Mouse (Mus musculus) neural tube, embryonic 14.5 days (tissue): ENCODE measurements around the gene Clcf1. TPM values are rescaled to one million over a fixed set of nuclear protein-coding genes. Genes with fewer than 3 reads are reported as not detected.
A peak's percentile ranks its signal among the peaks of the same experiment; 100 is the strongest.

Source experiments
- ATAC-seq: fragments of 200-750 bp; cut with Nextera tagmentation; 2 replicates; pipeline ENCODE4 v1.8.0; 2017; ENCODE audit warnings: low read depth, mild to moderate bottlenecking, moderate TSS enrichment, moderate library complexity
- H3K27ac ChIP-seq: fragments of 300-500 bp; sonication (generic); 2 replicates; pipeline ENCODE4 v1.5.1; 2014; ENCODE audit warnings: low read depth, mild to moderate bottlenecking, control low read depth, low read length, moderate library complexity, mixed read lengths
- H3K27me3 ChIP-seq: fragments of 300-500 bp; sonication (generic); 2 replicates; pipeline ENCODE4 v1.6.1; 2014; ENCODE audit warnings: low read length; ENCODE audit not compliant: control insufficient read depth, insufficient read depth
- H3K36me3 ChIP-seq: fragments of 300-500 bp; sonication (generic); 2 replicates; pipeline ENCODE4 v1.6.1; 2014; ENCODE audit warnings: low read length, mixed read lengths; ENCODE audit not compliant: control insufficient read depth, insufficient read depth
- H3K4me1 ChIP-seq: fragments of 300-500 bp; sonication (generic); 2 replicates; pipeline ENCODE4 v1.6.1; 2014; ENCODE audit warnings: low read length; ENCODE audit not compliant: control insufficient read depth, insufficient read depth
- H3K4me2 ChIP-seq: fragments of 300-500 bp; sonication (generic); 2 replicates; pipeline ENCODE4 v1.6.1; 2014; ENCODE audit warnings: mild to moderate bottlenecking, low read depth, low read length, control low read depth
- H3K4me3 ChIP-seq: fragments of 300-500 bp; sonication (generic); 2 replicates; pipeline ENCODE4 v1.5.1; 2014; ENCODE audit warnings: low read depth, low read length, control low read depth, mixed read lengths
- H3K9ac ChIP-seq: fragments of 300-500 bp; sonication (generic); replicated peaks from 2 replicates; pipeline ENCODE4 v1.6.1; 2014; ENCODE audit warnings: low read depth, mild to moderate bottlenecking, control low read depth, low read length, mixed read lengths
- H3K9me3 ChIP-seq: fragments of 300-500 bp; sonication (generic); 2 replicates; pipeline ENCODE4 v1.6.1; 2016; ENCODE audit warnings: low read length; ENCODE audit not compliant: control insufficient read depth
- WGBS: fragments of 180-500 bp; shearing (Covaris S2); extraction: QIAGEN DNeasy Blood & Tissue Kit; methylation state at CpG from one replicate; pipeline ENCODE4 v1.1.7; 2014; 5-methylcytosine and 5-hydroxymethylcytosine counted together
- polyA plus RNA-seq: library from polyadenylated mRNA; unstranded; fragments of >200 nt; fragmentation: Nextera tagmentation; extraction: Ambion mirVana; gene quantifications from 2 replicates; pipeline ENCODE4 v1.2.1, GENCODE M21; 2014

Clcf1 gene
- polyA plus RNA-seq, 1 experiment from 2014 or later: 0.78 TPM

DNA sequence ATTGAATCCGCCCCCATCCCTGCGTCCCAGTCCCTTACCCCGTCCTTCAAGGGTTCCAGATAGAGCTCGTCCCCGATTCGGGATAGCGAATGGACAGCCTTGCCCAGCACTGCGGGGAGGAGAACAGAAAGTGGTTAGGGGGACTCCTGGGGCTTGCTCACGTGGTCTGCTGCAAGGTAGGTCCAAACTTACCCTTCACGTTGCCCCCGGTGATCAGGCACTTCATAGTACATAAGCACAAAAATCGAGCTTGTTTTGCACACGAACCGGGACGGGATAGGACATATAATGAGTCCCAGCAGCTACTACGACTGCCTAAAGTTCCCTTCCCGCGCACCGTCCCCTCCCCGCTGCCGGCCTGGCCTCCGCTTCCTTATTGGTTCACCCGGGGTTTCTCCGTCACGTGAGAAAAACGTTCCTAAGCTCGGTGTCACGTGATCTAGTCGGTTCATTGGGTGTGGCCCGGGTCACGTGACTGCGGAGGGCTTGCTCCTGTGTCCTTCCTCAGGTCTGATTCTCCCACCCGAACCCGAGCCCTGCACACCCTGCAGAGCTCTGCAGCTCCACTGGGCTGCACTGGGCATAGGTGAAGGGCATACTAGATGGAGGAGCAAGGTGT lies 12.6 kb upstream of the Clcf1 start, which contains the start of gene Rad9a:
TSS of gene Rad9a (minus strand) at position 372 of the 619 bp plus-strand sequence.
- Histone ChIP-seq H3K27ac (peak within 1 kb of the TSS; percentile 28; the same call in 1 of the 2 replicates), H3K4me1 (peaks cover 15% of the 10 kb centered on the region), H3K9me3 (no peaks in the 10 kb centered on the region), H3K36me3 (no peaks in the 10 kb centered on the region), H3K4me3 (peak within 1 kb of the TSS; percentile 57), H3K27me3 (no peaks in the 10 kb centered on the region), H3K4me2 (peak within 1 kb of the TSS; percentile 81), H3K9ac (peak within 1 kb of the TSS; percentile 59)
- peak; percentile 83 for ATAC-seq
- 0% methylated on average over 34 of the region's 34 CpGs for WGBS

DNA sequence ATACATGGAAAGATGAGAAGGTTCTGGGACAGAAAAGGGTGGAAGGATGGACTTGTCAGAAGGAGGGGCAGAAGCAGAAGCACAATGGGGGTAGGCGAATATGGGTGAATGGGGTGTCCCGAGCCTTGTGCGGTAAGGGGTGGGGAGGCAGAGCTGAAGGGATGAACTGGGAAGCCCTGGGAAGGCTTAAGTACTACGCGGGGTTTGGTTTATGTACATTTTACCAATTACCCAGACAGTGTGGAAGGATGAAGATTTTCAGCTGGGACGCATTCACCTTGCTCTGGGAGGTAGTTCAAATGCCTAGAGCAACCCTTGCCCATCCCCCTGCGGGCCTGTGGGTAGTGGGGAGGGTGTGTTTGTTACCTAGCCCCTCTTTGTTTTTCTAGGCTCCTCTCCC lies 11.9 kb upstream of the Clcf1 start:
- H3K36me3 ChIP-seq: no peaks in the 10 kb centered on the region
- 39% methylated on average over 7 of the region's 7 CpGs for WGBS
- no peak overlapping the region for H3K27ac ChIP-seq
- H3K9me3 ChIP-seq: no peaks in the 10 kb centered on the region
- peak overlapping the region; percentile 81 for H3K4me2 ChIP-seq
- H3K4me3 ChIP-seq: peak overlapping the region; percentile 57
- ATAC-seq: no peak
- H3K4me1 ChIP-seq: peaks cover 15% of the 10 kb centered on the region
- H3K9ac ChIP-seq: peak overlapping the region; percentile 59
- no peaks in the 10 kb centered on the region for H3K27me3 ChIP-seq

DNA sequence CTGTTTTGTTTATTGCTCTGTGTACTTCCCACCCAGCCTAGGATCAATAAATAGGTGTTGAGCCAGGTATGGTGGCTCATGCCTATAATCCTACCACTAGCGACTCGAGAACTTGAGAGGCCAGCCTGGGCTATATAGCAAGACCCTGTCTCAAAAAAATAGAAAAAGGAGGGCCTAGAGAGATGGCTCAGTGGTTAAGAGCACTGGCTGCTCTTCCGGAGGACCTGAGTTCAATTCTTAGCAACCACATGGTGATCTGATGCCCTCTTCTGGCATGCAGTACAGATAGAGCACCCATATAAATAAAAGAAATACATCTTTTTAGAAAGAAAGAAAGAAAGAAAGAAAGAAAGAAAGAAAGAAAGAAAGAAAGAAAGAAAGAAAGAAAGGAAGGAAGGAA lies 10.9 kb upstream of the Clcf1 start:
- no peaks in the 10 kb centered on the region for H3K27me3 ChIP-seq
- no peak overlapping the region for H3K27ac ChIP-seq
- no peak overlapping the region for H3K4me3 ChIP-seq
- no peaks in the 10 kb centered on the region for H3K9me3 ChIP-seq
- H3K36me3 ChIP-seq: no peaks in the 10 kb centered on the region
- no peak for ATAC-seq
- H3K4me1 ChIP-seq: peaks cover 15% of the 10 kb centered on the region
- H3K4me2 ChIP-seq: no peak overlapping the region
- H3K9ac ChIP-seq: no peak overlapping the region
- 69% methylated on average over 3 of the region's 3 CpGs for WGBS

DNA sequence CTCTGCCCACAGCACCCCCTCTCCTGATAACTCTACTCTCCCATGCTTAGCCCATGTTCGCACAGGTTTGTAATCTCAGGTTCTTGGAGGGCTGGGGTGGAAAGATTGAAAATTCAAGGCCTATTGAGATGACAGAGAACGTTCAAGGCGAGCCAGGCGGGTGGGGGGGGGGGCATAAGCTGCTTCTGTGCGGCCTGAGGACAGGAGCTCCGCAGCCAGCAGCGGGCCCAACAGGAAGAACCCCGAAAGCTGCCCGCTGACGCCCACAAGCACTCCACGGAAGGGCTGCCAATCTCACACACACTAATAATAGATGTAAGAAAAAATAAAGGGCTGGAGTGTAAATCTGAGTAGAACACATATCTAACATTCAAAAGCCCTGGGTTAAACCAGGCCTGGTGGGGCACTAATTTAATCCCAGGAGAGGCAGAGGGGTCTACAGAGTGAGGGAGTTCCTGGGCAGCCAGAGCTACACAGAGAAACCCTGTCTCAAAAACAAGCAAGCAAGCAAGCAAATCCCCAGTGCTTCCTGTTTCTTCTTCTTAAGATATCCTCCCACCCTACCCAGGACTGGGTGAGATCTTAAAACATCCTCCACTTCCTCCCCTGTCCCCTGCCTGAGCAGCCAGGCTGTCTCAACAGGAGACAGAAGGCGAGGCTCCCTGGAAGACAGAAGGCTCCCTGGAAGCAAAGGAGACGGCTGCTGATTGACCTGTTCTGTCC lies 10.3 kb upstream of the Clcf1 start:
- peaks cover 15% of the 10 kb centered on the region for H3K4me1 ChIP-seq
- no peak for ATAC-seq
- 74% methylated on average over 13 of the region's 13 CpGs for WGBS
- H3K4me3 ChIP-seq: no peak overlapping the region
- no peaks in the 10 kb centered on the region for H3K9me3 ChIP-seq
- no peak overlapping the region for H3K9ac ChIP-seq
- no peaks in the 10 kb centered on the region for H3K36me3 ChIP-seq
- H3K27ac ChIP-seq: no peak overlapping the region
- H3K4me2 ChIP-seq: no peak overlapping the region
- no peaks in the 10 kb centered on the region for H3K27me3 ChIP-seq

DNA sequence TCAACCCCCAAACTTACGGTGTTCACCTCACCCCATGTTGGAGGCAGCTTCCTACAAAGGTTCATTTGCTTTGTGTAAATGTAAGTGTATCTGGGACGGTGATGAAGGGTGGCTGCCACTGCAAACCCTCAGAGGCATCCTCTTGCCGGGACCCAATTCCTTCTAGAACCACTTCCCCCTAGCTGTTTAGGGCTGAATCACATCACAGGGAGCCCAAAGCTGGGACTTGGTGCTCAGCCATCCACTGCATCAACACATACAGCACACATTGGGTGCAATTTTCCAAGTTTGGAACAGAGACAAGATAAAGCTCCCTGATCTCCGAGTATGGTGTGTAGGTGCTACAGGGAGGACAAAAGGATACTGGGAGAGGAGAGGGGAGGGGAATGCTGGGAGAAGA lies 9.1 kb upstream of the Clcf1 start:
- Histone ChIP-seq H3K9me3 (no peaks in the 10 kb centered on the region), H3K27ac (no peak overlapping the region), H3K4me2 (no peak overlapping the region), H3K4me3 (no peak overlapping the region), H3K4me1 (peaks cover 15% of the 10 kb centered on the region), H3K9ac (no peak overlapping the region), H3K36me3 (no peaks in the 10 kb centered on the region), H3K27me3 (no peaks in the 10 kb centered on the region)
- no peak for ATAC-seq
- WGBS: 70% methylated on average over 3 of the region's 4 CpGs

DNA sequence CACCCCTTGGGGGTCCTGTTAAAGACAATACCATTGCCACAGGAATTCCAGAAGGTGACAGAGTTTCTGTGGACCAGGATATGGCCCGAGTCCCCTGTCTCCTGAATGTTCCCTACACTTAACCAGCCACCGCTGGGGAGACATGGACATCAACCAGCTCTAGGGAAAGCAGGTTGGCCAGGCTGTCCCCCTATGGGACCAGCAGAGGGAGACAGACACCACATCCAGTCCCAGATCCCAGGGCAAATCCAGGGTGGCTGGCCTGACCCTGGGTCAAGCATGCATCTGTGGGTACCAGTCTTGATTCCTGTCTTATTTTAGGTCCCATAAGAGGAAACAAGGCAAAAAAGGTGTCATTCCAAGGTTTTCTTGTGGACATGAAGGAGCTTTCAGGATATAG lies 7.1 kb upstream of the Clcf1 start:
- Histone ChIP-seq H3K9me3 (no peaks in the 10 kb centered on the region), H3K4me1 (peaks cover 5% of the 10 kb centered on the region; the same call in 1 of the 2 replicates), H3K27ac (no peak overlapping the region), H3K4me2 (no peak overlapping the region), H3K36me3 (no peaks in the 10 kb centered on the region), H3K9ac (no peak overlapping the region), H3K27me3 (no peaks in the 10 kb centered on the region), H3K4me3 (no peak overlapping the region)
- no peak for ATAC-seq
- WGBS: 3% methylated on average over 2 of the region's 2 CpGs

DNA sequence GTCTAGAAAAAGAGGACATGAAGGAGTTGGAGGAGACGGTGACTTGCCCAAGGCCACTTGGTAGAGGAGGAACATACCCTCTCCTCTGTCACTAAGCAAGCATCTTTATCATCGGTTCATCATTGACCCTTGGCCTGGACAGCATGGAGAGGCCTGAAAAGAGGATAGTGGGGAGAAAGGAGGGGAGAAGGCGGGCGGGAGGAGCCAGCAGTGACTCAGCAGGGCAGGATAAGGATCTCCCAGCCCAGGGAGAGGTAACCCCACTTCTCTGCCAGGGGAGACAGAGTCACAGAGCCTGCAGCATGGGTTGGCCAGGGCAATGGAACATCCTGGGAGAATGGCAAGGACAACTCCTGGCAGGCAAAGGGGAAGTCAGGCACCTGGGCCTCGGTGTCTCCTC lies 5.5 kb upstream of the Clcf1 start:
- Histone ChIP-seq H3K27ac (no peak overlapping the region), H3K4me2 (no peak overlapping the region), H3K9ac (no peak overlapping the region), H3K36me3 (no peaks in the 10 kb centered on the region), H3K4me3 (no peak overlapping the region), H3K27me3 (peaks cover 1% of the 10 kb centered on the region; the same call in 1 of the 2 replicates), H3K4me1 (no peaks in the 10 kb centered on the region), H3K9me3 (no peaks in the 10 kb centered on the region)
- 71% methylated on average over 5 of the region's 5 CpGs for WGBS
- no peak for ATAC-seq

DNA sequence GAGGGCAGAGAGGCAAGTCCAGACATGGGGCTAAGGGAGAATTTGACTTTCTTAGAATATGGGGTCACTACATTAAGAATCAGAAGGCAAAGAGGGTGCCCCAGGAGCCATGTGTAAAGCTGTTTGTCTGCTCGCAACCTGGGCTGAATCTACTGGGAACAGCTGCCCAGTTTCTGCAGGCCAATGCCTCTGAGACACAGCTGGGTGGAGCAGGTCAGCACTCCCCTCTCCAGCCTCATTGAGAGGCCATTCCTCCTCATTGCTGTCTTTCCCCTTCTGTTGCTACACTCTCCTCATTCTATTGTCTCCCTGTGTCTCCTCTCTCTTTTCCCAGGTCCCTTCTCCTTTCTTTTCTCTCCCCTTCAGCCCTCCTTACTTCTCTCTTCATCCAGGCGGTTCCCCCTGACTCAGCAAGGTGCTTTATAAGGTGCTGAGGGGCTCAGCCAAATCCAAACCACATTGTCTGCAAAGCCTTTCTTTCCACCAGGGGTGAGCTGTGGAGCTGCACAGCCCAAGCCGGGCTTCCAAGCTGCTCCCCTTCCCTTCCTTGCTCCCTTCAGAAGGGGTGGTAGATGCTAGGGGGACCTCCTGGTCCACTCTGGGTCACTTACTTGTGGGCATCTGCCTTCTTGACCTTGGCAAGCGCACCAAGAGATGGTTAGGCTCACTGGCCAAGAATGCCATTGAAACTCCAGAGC lies 2.0 kb upstream of the Clcf1 start:
- Histone ChIP-seq H3K4me3 (no peak overlapping the region), H3K9me3 (no peaks in the 10 kb centered on the region), H3K9ac (no peak overlapping the region), H3K27me3 (peaks cover 15% of the 10 kb centered on the region; the same call in 1 of the 2 replicates), H3K27ac (no peak overlapping the region), H3K4me2 (no peak overlapping the region), H3K36me3 (no peaks in the 10 kb centered on the region), H3K4me1 (peaks cover 14% of the 10 kb centered on the region; the same call in 1 of the 2 replicates)
- WGBS: 35% methylated on average over 4 of the region's 4 CpGs
- ATAC-seq: no peak

DNA sequence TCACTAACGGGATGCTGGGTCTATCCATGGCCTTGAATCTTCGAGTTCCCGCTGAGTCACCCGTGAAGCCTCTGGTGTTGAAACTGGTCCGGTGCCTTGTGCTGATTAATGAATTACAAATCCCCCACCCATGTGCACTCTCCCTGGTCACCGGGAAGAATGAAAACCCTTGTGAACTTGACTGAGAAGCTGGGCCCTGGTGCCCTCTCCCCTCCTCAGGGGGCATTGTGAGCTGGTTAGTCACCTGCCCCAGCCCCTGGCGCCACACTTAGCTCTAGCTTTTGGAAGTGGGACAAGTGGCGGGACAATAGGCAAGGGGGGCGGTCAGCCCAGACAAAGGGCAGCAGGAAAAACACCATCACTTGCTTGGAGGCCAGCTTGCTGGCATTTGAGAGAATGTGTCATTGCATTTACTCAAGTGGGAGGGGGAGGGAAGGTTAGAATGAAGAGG lies 489 bp upstream of the Clcf1 start:
- Histone ChIP-seq H3K4me2 (no peak overlapping the region; the same call in 1 of the 2 replicates), H3K4me3 (no peak overlapping the region; the same call in 1 of the 2 replicates)

More for the DNA sequence above, 489 bp upstream of the Clcf1 start:
- H3K4me1 ChIP-seq: peaks cover 14% of the 10 kb centered on the region; the same call in 1 of the 2 replicates
- no peaks in the 10 kb centered on the region for H3K36me3 ChIP-seq
- H3K9ac ChIP-seq: no peak overlapping the region
- no peak for ATAC-seq
- WGBS: 2% methylated on average over 9 of the region's 9 CpGs
- peaks cover 18% of the 10 kb centered on the region; the same call in 1 of the 2 replicates for H3K27me3 ChIP-seq
- no peak overlapping the region for H3K27ac ChIP-seq
- H3K9me3 ChIP-seq: no peaks in the 10 kb centered on the region
